Mouse (Mus musculus) lung, adult 2 months (tissue): ENCODE measurements around the gene Slamf7.

Experiments used
- CTCF ChIP-seq: fragments of 200-500 bp; IDR thresholded peaks from 2 replicates; pipeline ENCODE4 v1.5.1; 2011; ENCODE audit warnings: mild to moderate bottlenecking, low read length, control low read depth; ENCODE audit not compliant: insufficient read depth
- POLR2A ChIP-seq: fragments of 200-500 bp; IDR thresholded peaks from 2 replicates; pipeline ENCODE4 v1.6.1; 2011; ENCODE audit warnings: low read depth, mild to moderate bottlenecking, control low read depth, low read length, borderline replicate concordance; ENCODE audit errors: extremely low read depth

DNA sequence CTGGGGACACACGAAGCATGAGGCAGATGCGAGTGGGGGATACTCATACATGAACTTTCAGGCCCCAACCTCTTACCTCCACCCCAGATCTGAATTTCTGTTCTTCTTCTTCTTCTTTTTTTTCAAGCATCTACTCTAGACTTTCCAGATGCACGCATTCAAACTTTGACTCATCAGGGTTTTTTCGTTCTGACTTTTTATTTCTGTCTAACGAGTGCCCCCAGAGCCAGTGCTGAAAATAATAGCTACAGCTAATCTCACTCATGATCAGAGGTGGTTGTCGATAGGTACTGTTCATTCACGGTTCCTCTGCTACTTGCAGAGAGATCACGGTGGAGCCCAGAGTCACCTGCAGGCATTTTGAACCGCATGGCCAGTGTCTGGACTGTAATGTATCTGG lies 32.1 kb upstream of the Slamf7 start:
- no peak for TF ChIP-seq CTCF
- TF ChIP-seq POLR2A: no peak
